Mouse (Mus musculus): ENCODE results near the gene Fmo6. TPM values are rescaled to one million over a fixed set of nuclear protein-coding genes. Genes with fewer than 3 reads are reported as not detected.

Gene Fmo6
- polyA plus RNA-seq (2017; shearing (Covaris generic)): not detected

GRCm38 (mm10) chr1:162937415-162937814 lies at the start of gene Fmo6:
Gene Fmo6 (minus strand): TSS chr1:162937515.

DNA sequence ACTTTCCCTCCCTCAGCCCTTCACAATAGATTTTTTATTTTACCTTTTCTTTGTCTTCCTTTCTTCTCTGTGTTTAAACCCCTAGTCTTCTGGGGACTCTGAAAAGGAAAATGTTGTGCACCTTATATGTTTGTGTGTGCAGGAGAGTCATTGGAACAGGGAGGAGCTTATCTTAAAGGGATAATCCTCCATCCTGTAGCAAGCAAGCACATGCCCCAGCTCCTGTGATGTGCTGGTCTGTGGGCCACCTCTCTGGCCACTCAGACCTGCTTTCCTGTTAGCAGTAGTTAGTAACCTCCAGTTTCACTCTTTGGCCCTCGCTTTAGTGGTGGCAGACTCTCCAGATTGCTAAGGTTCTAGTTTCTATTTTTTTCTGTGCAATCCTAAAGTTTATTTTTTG lies 47.1 kb upstream of the Fmo6 start, which contains the start of gene Fmo3:
Fmo3 (minus strand) TSS at position 101 of the 400 bp plus-strand sequence.

GRCm38 (mm10) chr1:162897838-162898811 lies 39.2 kb downstream of the Fmo6 start, which contains the start of gene Fmo2:
Gene Fmo2 (minus strand): TSS chr1:162898726.

Other genes starting within 250 kb of the Fmo6 start
- gene Prrc2c, start 197.0 kb downstream of the Fmo6 start, polyA plus RNA-seq (2017; shearing (Covaris generic)): 321 TPM
- gene Fmo4, start 123.5 kb downstream of the Fmo6 start, polyA plus RNA-seq (2017; shearing (Covaris generic)): not detected
- not detected for gene Fmo1, start 70.9 kb downstream of the Fmo6 start, polyA plus RNA-seq (2017; shearing (Covaris generic))
- not detected for gene Fmo2, start 38.8 kb downstream of the Fmo6 start, polyA plus RNA-seq (2017; shearing (Covaris generic))
- gene Fmo3, start 47.0 kb upstream of the Fmo6 start, polyA plus RNA-seq (2017; shearing (Covaris generic)): not detected
- gene Mroh9, start 148.2 kb upstream of the Fmo6 start, polyA plus RNA-seq (2017; shearing (Covaris generic)): not detected